Mouse (Mus musculus): Measurements from ENCODE around the gene Tas2r121. TPM values are rescaled to one million over a fixed set of nuclear protein-coding genes. Genes with fewer than 3 reads are reported as not detected.
"Not testable (repeated sequence)": the region's sequence is repeated elsewhere in the genome, so short reads cannot be mapped to it uniquely, and the experiment has no call there.

The Tas2r121 gene
- not detected in 2 replicates for polyA plus RNA-seq (2016; fragmentation: Nextera tagmentation; extraction: Ambion mirVana)

DNA sequence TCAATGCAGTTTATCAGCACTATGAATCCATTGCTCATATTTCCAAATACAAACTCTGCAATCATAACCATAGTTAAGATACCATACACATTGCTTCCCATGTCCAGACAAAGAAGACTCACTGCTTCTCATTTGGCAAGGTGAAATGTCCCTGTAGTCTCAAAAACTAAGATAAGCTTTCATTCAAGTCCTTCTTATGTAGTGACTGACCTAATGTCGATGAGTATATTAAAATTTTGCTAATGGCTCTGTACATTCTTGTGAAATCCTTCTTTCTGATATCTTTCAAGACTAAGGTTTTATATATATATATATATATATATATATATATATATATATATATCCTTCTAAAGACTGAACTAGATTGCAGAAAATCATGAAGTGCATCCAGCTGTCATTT lies at the start of gene Tas2r121:
Tas2r121 (minus strand) TSS at position 101 of the 400 bp plus-strand sequence.
- Histone ChIP-seq H3K36me3 (no peaks in the 10 kb centered on the region), H3K4me2 (replicated peaks) (no peak within 1 kb of the TSS), H3K27me3 (no peaks in the 10 kb centered on the region), H3K27ac (no peak within 1 kb of the TSS), H3K9ac (no peak within 1 kb of the TSS), H3K4me3 (no peak within 1 kb of the TSS), H3K9me3 (replicated peaks) (no peaks in the 10 kb centered on the region), H3K4me1 (no peaks in the 10 kb centered on the region)
- ATAC-seq (ENCODE audit: low FRiP score), result no peak
- WGBS, result 76% methylated on average over 1 of the region's 1 CpGs

DNA sequence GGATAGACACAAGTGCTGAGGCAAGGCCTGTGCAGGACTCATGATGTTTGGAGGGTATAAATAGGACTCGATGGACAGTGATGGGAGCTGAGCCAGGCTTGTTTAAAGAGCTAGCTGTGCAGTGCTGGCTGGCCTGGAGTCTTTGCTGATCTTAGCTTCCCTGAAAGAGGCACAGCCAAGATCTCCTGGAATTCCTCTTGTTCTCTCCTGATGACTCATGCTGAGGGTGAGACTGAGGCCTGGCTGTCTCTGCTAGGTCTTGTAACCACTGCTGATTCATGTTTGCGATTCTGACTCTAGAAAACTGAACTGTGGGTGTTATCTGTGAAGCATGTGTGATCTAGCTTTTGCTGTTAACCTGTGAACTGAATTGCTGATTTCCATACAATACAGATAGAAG lies 49.4 kb upstream of the Tas2r121 start:
- no peak overlapping the region for H3K4me2 ChIP-seq (replicated peaks)
- H3K4me1 ChIP-seq, result no peaks in the 10 kb centered on the region
- H3K9me3 ChIP-seq (replicated peaks), result no peaks in the 10 kb centered on the region
- ATAC-seq (ENCODE audit: low FRiP score), result no peak
- H3K36me3 ChIP-seq, result no peaks in the 10 kb centered on the region
- H3K9ac ChIP-seq, result no peak overlapping the region
- no peak overlapping the region for H3K4me3 ChIP-seq
- no peaks in the 10 kb centered on the region for H3K27me3 ChIP-seq
- WGBS, result 88% methylated on average over 2 of the region's 2 CpGs
- H3K27ac ChIP-seq, result no peak overlapping the region

DNA sequence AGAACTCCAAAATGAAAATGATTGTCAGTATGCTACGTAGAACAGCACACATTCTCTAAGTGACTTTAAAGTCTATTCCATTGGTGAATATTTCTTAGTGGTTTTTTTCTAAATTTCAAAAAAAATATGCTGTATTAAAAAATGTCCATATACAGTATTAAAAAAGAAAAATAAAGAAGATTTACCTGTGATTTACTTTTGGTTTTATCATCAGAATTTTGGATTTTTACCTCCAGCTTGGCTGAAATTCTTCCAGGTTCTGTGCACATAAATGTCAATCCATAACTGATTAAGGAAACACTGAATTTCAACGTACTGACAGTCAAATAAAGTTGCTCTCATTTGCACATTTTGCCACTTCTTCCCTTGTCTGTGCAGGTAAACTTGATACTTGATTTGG lies 37.1 kb upstream of the Tas2r121 start, which contains the start of gene Tas2r115:
Tas2r115 (minus strand) TSS at position 101 of the 400 bp plus-strand sequence.
- Histone ChIP-seq H3K9ac (no peak within 1 kb of the TSS), H3K36me3 (no peaks in the 10 kb centered on the region), H3K4me3 (no peak within 1 kb of the TSS), H3K9me3 (replicated peaks) (no peaks in the 10 kb centered on the region), H3K4me1 (no peaks in the 10 kb centered on the region), H3K4me2 (replicated peaks) (no peak within 1 kb of the TSS), H3K27me3 (no peaks in the 10 kb centered on the region), H3K27ac (no peak within 1 kb of the TSS)
- 79% methylated on average over 2 of the region's 2 CpGs for WGBS
- no peak for ATAC-seq (ENCODE audit: low FRiP score)

DNA sequence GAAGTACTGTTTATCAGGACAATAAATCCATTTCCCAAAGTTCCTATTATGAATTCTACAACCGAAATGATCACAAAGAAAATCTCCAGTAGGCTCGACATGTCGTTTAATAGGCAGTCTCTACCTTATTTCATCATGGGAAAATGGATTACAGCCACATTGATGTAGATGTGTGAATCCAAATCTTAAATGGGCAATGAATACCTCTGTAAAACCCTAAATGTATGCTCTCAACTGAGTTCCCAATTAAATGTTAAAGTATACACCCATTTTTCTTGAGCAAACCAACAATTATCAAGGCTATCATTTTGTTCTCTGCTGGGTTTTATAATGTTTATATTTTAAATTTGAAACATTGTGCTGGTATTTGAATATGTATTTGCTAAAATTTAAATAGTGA lies 11.0 kb upstream of the Tas2r121 start, which contains the start of gene Tas2r122:
Tas2r122 (minus strand) TSS at position 101 of the 400 bp plus-strand sequence.
- no peaks in the 10 kb centered on the region for H3K4me1 ChIP-seq
- no peaks in the 10 kb centered on the region for H3K9me3 ChIP-seq (replicated peaks)

DNA sequence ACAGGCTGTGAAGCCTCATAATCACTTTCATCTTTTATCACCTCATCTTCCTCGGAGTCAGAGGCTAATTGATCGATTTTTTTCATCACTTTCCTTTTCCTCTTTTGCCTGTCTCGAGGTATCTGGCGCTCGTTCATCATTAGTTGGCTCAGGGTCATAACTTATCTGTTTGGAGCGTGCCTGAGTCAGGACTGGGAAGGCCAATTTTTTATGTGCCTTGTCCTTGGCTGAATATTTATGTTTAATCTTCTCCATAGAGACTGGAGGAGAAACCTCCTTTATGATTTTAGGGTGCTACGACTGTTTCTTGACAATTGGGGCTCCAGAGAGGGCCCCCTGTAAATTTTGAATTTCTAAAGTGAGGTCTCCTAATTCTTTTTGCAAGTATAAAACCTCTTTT lies 9.2 kb downstream of the Tas2r121 start:
- H3K4me1 ChIP-seq; H3K9ac ChIP-seq; H3K4me3 ChIP-seq; H3K9me3 ChIP-seq (replicated peaks); ATAC-seq (ENCODE audit: low FRiP score); H3K36me3 ChIP-seq; H3K27me3 ChIP-seq; H3K4me2 ChIP-seq (replicated peaks); H3K27ac ChIP-seq: not testable (repeated sequence)
- 88% methylated on average over 7 of the region's 7 CpGs for WGBS

More for the DNA sequence above, 11.0 kb upstream of the Tas2r121 start, which contains the start of gene Tas2r122:
- WGBS, result 86% methylated on average over 3 of the region's 3 CpGs
- H3K4me3 ChIP-seq, result no peak within 1 kb of the TSS
- H3K9ac ChIP-seq, result no peak within 1 kb of the TSS
- H3K27me3 ChIP-seq, result no peaks in the 10 kb centered on the region
- H3K4me2 ChIP-seq (replicated peaks), result no peak within 1 kb of the TSS
- H3K27ac ChIP-seq, result no peak within 1 kb of the TSS
- no peaks in the 10 kb centered on the region for H3K36me3 ChIP-seq
- ATAC-seq (ENCODE audit: low FRiP score), result no peak

DNA sequence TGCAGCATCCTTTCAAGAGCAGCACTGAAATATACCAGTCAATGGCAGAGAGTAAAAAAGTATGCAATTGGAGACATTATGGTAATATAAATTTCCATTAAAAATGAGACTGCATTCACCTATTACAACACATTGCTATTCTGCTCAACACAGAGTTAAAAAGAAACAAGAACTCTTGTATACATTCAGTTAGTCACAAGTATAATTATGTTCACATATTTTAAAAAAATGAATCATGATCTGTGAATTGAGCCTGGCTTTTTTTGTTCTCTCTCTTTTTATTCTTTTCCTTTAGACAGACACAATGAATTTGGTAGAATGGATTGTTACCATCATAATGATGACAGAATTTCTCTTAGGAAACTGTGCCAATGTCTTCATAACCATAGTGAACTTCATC lies 44.2 kb downstream of the Tas2r121 start, which contains the start of gene Tas2r120:
Tas2r120 (plus strand) TSS at position 301 of the 400 bp plus-strand sequence.
- ATAC-seq (ENCODE audit: low FRiP score), result no peak
- Histone ChIP-seq H3K27me3 (no peaks in the 10 kb centered on the region), H3K4me3 (no peak within 1 kb of the TSS), H3K9me3 (replicated peaks) (no peaks in the 10 kb centered on the region), H3K36me3 (no peaks in the 10 kb centered on the region), H3K4me2 (replicated peaks) (no peak within 1 kb of the TSS), H3K4me1 (no peaks in the 10 kb centered on the region), H3K9ac (no peak within 1 kb of the TSS), H3K27ac (no peak within 1 kb of the TSS)

DNA sequence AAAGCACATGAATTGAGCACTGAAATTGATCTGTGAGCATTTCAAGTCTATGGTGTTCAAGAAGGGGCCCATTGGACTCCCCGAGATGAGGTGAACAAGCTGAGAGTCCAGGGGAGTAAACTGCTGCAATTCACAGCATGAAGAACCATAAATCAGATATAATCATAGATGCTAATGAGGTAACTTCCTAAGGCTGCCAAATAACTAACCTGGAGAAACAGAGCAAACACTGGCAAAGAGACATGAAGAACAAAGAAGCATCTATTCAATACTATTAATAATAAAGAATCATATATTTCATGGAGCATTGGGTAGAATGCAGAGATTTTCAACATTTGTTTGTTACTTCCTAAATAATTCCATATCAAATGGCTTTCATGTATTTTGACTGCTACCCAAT lies 49.4 kb downstream of the Tas2r121 start, which contains the start of gene A630073D07Rik:
A630073D07Rik (minus strand) TSS at position 101 of the 400 bp plus-strand sequence.
- no peaks in the 10 kb centered on the region for H3K4me1 ChIP-seq
- H3K4me3 ChIP-seq, result no peak within 1 kb of the TSS
- H3K4me2 ChIP-seq (replicated peaks), result no peak within 1 kb of the TSS
- no peak within 1 kb of the TSS for H3K27ac ChIP-seq
- 80% methylated on average over 1 of the region's 1 CpGs for WGBS
- H3K36me3 ChIP-seq, result no peaks in the 10 kb centered on the region
- no peaks in the 10 kb centered on the region for H3K27me3 ChIP-seq
- no peak within 1 kb of the TSS for H3K9ac ChIP-seq
- no peak for ATAC-seq (ENCODE audit: low FRiP score)
- H3K9me3 ChIP-seq (replicated peaks), result no peaks in the 10 kb centered on the region

Other genes starting within 250 kb of the Tas2r121 start
- gene Prh1, start 131.2 kb downstream of the Tas2r121 start, polyA plus RNA-seq (2016; fragmentation: Nextera tagmentation; extraction: Ambion mirVana), result not detected in 2 replicates
- gene Prp2, start 105.1 kb downstream of the Tas2r121 start, polyA plus RNA-seq (2016; fragmentation: Nextera tagmentation; extraction: Ambion mirVana), result not detected in 2 replicates
- not detected in 2 replicates for gene A630073D07Rik, start 49.5 kb downstream of the Tas2r121 start, polyA plus RNA-seq (2016; fragmentation: Nextera tagmentation; extraction: Ambion mirVana)
- not detected in 2 replicates for gene Tas2r120, start 44.1 kb downstream of the Tas2r121 start, polyA plus RNA-seq (2016; fragmentation: Nextera tagmentation; extraction: Ambion mirVana)
- not detected in 2 replicates for gene Tas2r122, start 10.9 kb upstream of the Tas2r121 start, polyA plus RNA-seq (2016; fragmentation: Nextera tagmentation; extraction: Ambion mirVana)
- gene Tas2r115, start 37.0 kb upstream of the Tas2r121 start, polyA plus RNA-seq (2016; fragmentation: Nextera tagmentation; extraction: Ambion mirVana), result not detected in 2 replicates
- gene Tas2r124, start 53.7 kb upstream of the Tas2r121 start, polyA plus RNA-seq (2016; fragmentation: Nextera tagmentation; extraction: Ambion mirVana), result not detected in 2 replicates
- gene Tas2r102, start 61.1 kb upstream of the Tas2r121 start, polyA plus RNA-seq (2016; fragmentation: Nextera tagmentation; extraction: Ambion mirVana), result not detected in 2 replicates
- not detected in 2 replicates for gene Tas2r136, start 77.2 kb upstream of the Tas2r121 start, polyA plus RNA-seq (2016; fragmentation: Nextera tagmentation; extraction: Ambion mirVana)
- not detected in 2 replicates for gene Tas2r117, start 101.8 kb upstream of the Tas2r121 start, polyA plus RNA-seq (2016; fragmentation: Nextera tagmentation; extraction: Ambion mirVana)
- gene Tas2r123, start 146.1 kb upstream of the Tas2r121 start, polyA plus RNA-seq (2016; fragmentation: Nextera tagmentation; extraction: Ambion mirVana), result not detected in 2 replicates
- gene Tas2r116, start 154.4 kb upstream of the Tas2r121 start, polyA plus RNA-seq (2016; fragmentation: Nextera tagmentation; extraction: Ambion mirVana), result not detected in 2 replicates
- gene Tas2r110, start 167.0 kb upstream of the Tas2r121 start, polyA plus RNA-seq (2016; fragmentation: Nextera tagmentation; extraction: Ambion mirVana), result not detected in 2 replicates
- gene Tas2r113, start 192.0 kb upstream of the Tas2r121 start, polyA plus RNA-seq (2016; fragmentation: Nextera tagmentation; extraction: Ambion mirVana), result not detected in 2 replicates
- not detected in 2 replicates for gene Tas2r125, start 208.6 kb upstream of the Tas2r121 start, polyA plus RNA-seq (2016; fragmentation: Nextera tagmentation; extraction: Ambion mirVana)

All from hindbrain, embryonic 12.5 days (tissue).